Mouse (Mus musculus) kidney, embryonic 15.5 days (tissue): ENCODE measurements around the gene Cd1d1. TPM values are rescaled to one million over a fixed set of nuclear protein-coding genes. Genes with fewer than 3 reads are reported as not detected.
A peak's percentile ranks its signal among the peaks of the same experiment; 100 is the strongest.
"Not testable (repeated sequence)": the region's sequence is repeated elsewhere in the genome, so short reads cannot be mapped to it uniquely, and the experiment has no call there.

ENCODE experiments used
- ATAC-seq: fragments of 200-750 bp; cut with Nextera tagmentation; replicated peaks from 2 replicates; pipeline ENCODE4 v1.8.0; 2017; ENCODE audit warnings: moderate TSS enrichment; ENCODE audit not compliant: low FRiP score
- H3K27ac ChIP-seq: fragments of 300-500 bp; sonication (generic); 2 replicates; pipeline ENCODE4 v1.5.1; 2015; ENCODE audit warnings: mild to moderate bottlenecking, inconsistent platforms
- H3K27me3 ChIP-seq: fragments of 300-500 bp; sonication (generic); 2 replicates; pipeline ENCODE4 v1.6.1; 2015; ENCODE audit warnings: inconsistent platforms
- H3K36me3 ChIP-seq: fragments of 300-500 bp; sonication (generic); 2 replicates; pipeline ENCODE4 v1.6.1; 2015; ENCODE audit warnings: inconsistent platforms
- H3K4me1 ChIP-seq: fragments of 300-500 bp; sonication (generic); 2 replicates; pipeline ENCODE4 v1.6.1; 2015; ENCODE audit warnings: inconsistent platforms
- H3K4me2 ChIP-seq: fragments of 300-500 bp; sonication (generic); 2 replicates; pipeline ENCODE4 v1.6.1; 2015; ENCODE audit warnings: moderate library complexity, mild to moderate bottlenecking, inconsistent platforms
- H3K4me3 ChIP-seq: fragments of 300-500 bp; sonication (generic); replicated peaks from 2 replicates; pipeline ENCODE4 v1.5.1; 2015; ENCODE audit warnings: mild to moderate bottlenecking, inconsistent platforms
- H3K9ac ChIP-seq: fragments of 300-500 bp; sonication (generic); 2 replicates; pipeline ENCODE4 v1.6.1; 2015; ENCODE audit warnings: mild to moderate bottlenecking, inconsistent platforms
- H3K9me3 ChIP-seq: fragments of 300-500 bp; sonication (generic); replicated peaks from 2 replicates; pipeline ENCODE4 v1.6.1; 2016; ENCODE audit warnings: inconsistent platforms
- WGBS: fragments of 180-500 bp; shearing (Covaris S2); methylation state at CpG from one replicate; pipeline ENCODE4 v1.1.7; 2015; ENCODE audit warnings: mixed read lengths; 5-methylcytosine and 5-hydroxymethylcytosine counted together
- polyA plus RNA-seq: library from polyadenylated mRNA; unstranded; fragments of >200 nt; fragmentation: Nextera tagmentation; extraction: Ambion mirVana; gene quantifications from 2 replicates; pipeline ENCODE4 v1.2.1, GENCODE M21; 2015

The Cd1d1 gene
- polyA plus RNA-seq, result 29.2 and 31.9 TPM in 2 replicates

- peak within 1 kb of the TSS; percentile 75 for H3K4me2 ChIP-seq
- peak within 1 kb of the TSS; percentile 86 for H3K27ac ChIP-seq
- H3K27me3 ChIP-seq, result no peaks in the 10 kb centered on the region
- H3K9me3 ChIP-seq, result no peaks in the 10 kb centered on the region
- H3K4me1 ChIP-seq, result peaks cover 3% of the 10 kb centered on the region; the same call in 1 of the 2 replicates
- H3K36me3 ChIP-seq, result no peaks in the 10 kb centered on the region
- WGBS, result 28% methylated on average over 8 of the region's 8 CpGs
- no peak for ATAC-seq
- H3K9ac ChIP-seq, result peak within 1 kb of the TSS; percentile 57
- peak within 1 kb of the TSS; percentile 50 for H3K4me3 ChIP-seq
These were observed at the start of gene Cd1d1 for GRCm38 (mm10) chr3:86999415-86999740. TSS of gene Cd1d1 (minus strand) at chr3:86999441.

GRCm38 (mm10) chr3:87047801-87048200, 48.6 kb upstream of the Cd1d1 start:
- Histone ChIP-seq H3K9ac (no peak overlapping the region), H3K4me3 (no peak overlapping the region), H3K4me2 (no peak overlapping the region), H3K9me3 (no peaks in the 10 kb centered on the region), H3K27ac (no peak overlapping the region), H3K36me3 (no peaks in the 10 kb centered on the region), H3K27me3 (no peaks in the 10 kb centered on the region), H3K4me1 (no peaks in the 10 kb centered on the region)
- no peak for ATAC-seq
- 89% methylated on average over 5 of the region's 5 CpGs for WGBS

GRCm38 (mm10) chr3:87041733-87042132, 42.5 kb upstream of the Cd1d1 start:
- H3K9me3 ChIP-seq, result no peaks in the 10 kb centered on the region
- no peaks in the 10 kb centered on the region for H3K36me3 ChIP-seq
- 75% methylated on average over 2 of the region's 2 CpGs for WGBS
- no peak for ATAC-seq
- H3K4me1 ChIP-seq, result no peaks in the 10 kb centered on the region
- no peaks in the 10 kb centered on the region for H3K27me3 ChIP-seq
- H3K4me2 ChIP-seq, result no peak overlapping the region
- no peak overlapping the region for H3K9ac ChIP-seq
- H3K4me3 ChIP-seq, result no peak overlapping the region
- no peak overlapping the region for H3K27ac ChIP-seq

- no peak overlapping the region for H3K27ac ChIP-seq
- H3K9me3 ChIP-seq, result no peaks in the 10 kb centered on the region
- no peaks in the 10 kb centered on the region for H3K4me1 ChIP-seq
- 83% methylated on average over 6 of the region's 6 CpGs for WGBS
- H3K4me2 ChIP-seq, result no peak overlapping the region
- H3K36me3 ChIP-seq, result no peaks in the 10 kb centered on the region
- no peak for ATAC-seq
- H3K9ac ChIP-seq, result no peak overlapping the region
- H3K4me3 ChIP-seq, result no peak overlapping the region
- no peaks in the 10 kb centered on the region for H3K27me3 ChIP-seq
These were observed 39.3 kb upstream of the Cd1d1 start for GRCm38 (mm10) chr3:87038500-87038899.

- ATAC-seq, result no peak
- WGBS, result 90% methylated on average over 4 of the region's 4 CpGs
- no peak overlapping the region for H3K27ac ChIP-seq
These were observed 34.8 kb upstream of the Cd1d1 start for GRCm38 (mm10) chr3:87034061-87034460.

GRCm38 (mm10) chr3:87033357-87033756, 34.1 kb upstream of the Cd1d1 start:
- Histone ChIP-seq H3K36me3 (no peaks in the 10 kb centered on the region), H3K27ac (no peak overlapping the region), H3K9ac (no peak overlapping the region), H3K27me3 (no peaks in the 10 kb centered on the region), H3K9me3 (no peaks in the 10 kb centered on the region), H3K4me1 (no peaks in the 10 kb centered on the region), H3K4me2 (no peak overlapping the region), H3K4me3 (no peak overlapping the region)
- ATAC-seq, result 0 out of 2 replicates have a peak, but pooled peaks have one; percentile 40
- WGBS, result 18% methylated on average over 8 of the region's 8 CpGs

More at GRCm38 (mm10) chr3:87034061-87034460, 34.8 kb upstream of the Cd1d1 start:
- no peaks in the 10 kb centered on the region for H3K4me1 ChIP-seq
- H3K9ac ChIP-seq, result no peak overlapping the region
- no peaks in the 10 kb centered on the region for H3K27me3 ChIP-seq
- H3K4me3 ChIP-seq, result no peak overlapping the region
- H3K36me3 ChIP-seq, result no peaks in the 10 kb centered on the region
- no peak overlapping the region for H3K4me2 ChIP-seq
- no peaks in the 10 kb centered on the region for H3K9me3 ChIP-seq

GRCm38 (mm10) chr3:87030855-87031254, 31.6 kb upstream of the Cd1d1 start:
- WGBS, result 28% methylated on average over 6 of the region's 6 CpGs
- H3K9me3 ChIP-seq, result no peaks in the 10 kb centered on the region
- H3K27ac ChIP-seq, result no peak overlapping the region
- no peaks in the 10 kb centered on the region for H3K27me3 ChIP-seq
- H3K4me2 ChIP-seq, result no peak overlapping the region
- H3K4me1 ChIP-seq, result no peaks in the 10 kb centered on the region
- H3K4me3 ChIP-seq, result no peak overlapping the region
- H3K9ac ChIP-seq, result no peak overlapping the region
- no peaks in the 10 kb centered on the region for H3K36me3 ChIP-seq
- no peak for ATAC-seq

GRCm38 (mm10) chr3:87017707-87018106, 18.5 kb upstream of the Cd1d1 start:
- Histone ChIP-seq H3K36me3 (no peaks in the 10 kb centered on the region), H3K27ac (no peak overlapping the region), H3K9ac (no peak overlapping the region), H3K4me3 (no peak overlapping the region), H3K9me3 (no peaks in the 10 kb centered on the region), H3K4me2 (no peak overlapping the region), H3K27me3 (no peaks in the 10 kb centered on the region), H3K4me1 (no peaks in the 10 kb centered on the region)
- no peak for ATAC-seq
- WGBS, result 74% methylated on average over 2 of the region's 2 CpGs

- no peaks in the 10 kb centered on the region for H3K4me1 ChIP-seq
- no peaks in the 10 kb centered on the region for H3K27me3 ChIP-seq
- no peak overlapping the region for H3K9ac ChIP-seq
- H3K27ac ChIP-seq, result no peak overlapping the region
- no peak for ATAC-seq
- no peak overlapping the region for H3K4me3 ChIP-seq
- H3K9me3 ChIP-seq, result no peaks in the 10 kb centered on the region
- WGBS, result 74% methylated on average over 1 of the region's 1 CpGs
- no peaks in the 10 kb centered on the region for H3K36me3 ChIP-seq
- no peak overlapping the region for H3K4me2 ChIP-seq
These were observed 17.8 kb upstream of the Cd1d1 start for GRCm38 (mm10) chr3:87017001-87017400.

GRCm38 (mm10) chr3:87015931-87016330, 16.7 kb upstream of the Cd1d1 start:
- ATAC-seq, result no peak

GRCm38 (mm10) chr3:87012406-87012805, 13.2 kb upstream of the Cd1d1 start:
- WGBS, result 84% methylated on average over 3 of the region's 3 CpGs
- not testable (repeated sequence) for H3K27ac ChIP-seq

More at GRCm38 (mm10) chr3:87015931-87016330, 16.7 kb upstream of the Cd1d1 start:
- Histone ChIP-seq H3K9me3 (no peaks in the 10 kb centered on the region), H3K4me3 (no peak overlapping the region), H3K27me3 (no peaks in the 10 kb centered on the region), H3K9ac (no peak overlapping the region), H3K4me1 (no peaks in the 10 kb centered on the region), H3K27ac (no peak overlapping the region), H3K4me2 (no peak overlapping the region), H3K36me3 (no peaks in the 10 kb centered on the region)
- WGBS, result 59% methylated on average over 4 of the region's 4 CpGs

GRCm38 (mm10) chr3:87008281-87008680, 9.0 kb upstream of the Cd1d1 start:
- H3K9me3 ChIP-seq, H3K9ac ChIP-seq, H3K36me3 ChIP-seq, H3K4me3 ChIP-seq, H3K27me3 ChIP-seq, H3K4me2 ChIP-seq, H3K4me1 ChIP-seq, ATAC-seq, H3K27ac ChIP-seq: not testable (repeated sequence)
- 69% methylated on average over 1 of the region's 1 CpGs for WGBS

More at GRCm38 (mm10) chr3:87012406-87012805, 13.2 kb upstream of the Cd1d1 start:
- not testable (repeated sequence) for H3K9ac ChIP-seq, ATAC-seq, H3K9me3 ChIP-seq, H3K27me3 ChIP-seq, H3K4me1 ChIP-seq, H3K4me2 ChIP-seq, H3K36me3 ChIP-seq, H3K4me3 ChIP-seq

- H3K27ac ChIP-seq, result no peak overlapping the region
- H3K4me1 ChIP-seq, result peaks cover 3% of the 10 kb centered on the region; the same call in 1 of the 2 replicates
- no peak overlapping the region for H3K4me3 ChIP-seq
- H3K36me3 ChIP-seq, result no peaks in the 10 kb centered on the region
- 35% methylated on average over 4 of the region's 4 CpGs for WGBS
- H3K9me3 ChIP-seq, result no peaks in the 10 kb centered on the region
- no peak overlapping the region for H3K9ac ChIP-seq
- H3K27me3 ChIP-seq, result no peaks in the 10 kb centered on the region
- H3K4me2 ChIP-seq, result no peak overlapping the region
- no peak for ATAC-seq
These were observed 1.4 kb upstream of the Cd1d1 start for GRCm38 (mm10) chr3:87000676-87001075.
